Mouse (Mus musculus): ENCODE results near the gene Foxn4. TPM values are rescaled to one million over a fixed set of nuclear protein-coding genes. Genes with fewer than 3 reads are reported as not detected.

Gene Foxn4
- total RNA-seq, 2 experiments from 2014 or later, result not detected

- DNase-seq, result no peak
- intact Hi-C loops (cut with DNase I), result no loop called here
Observed at GRCm38 (mm10) chr5:114282346-114282745, 8.7 kb upstream of the Foxn4 start.

GRCm38 (mm10) chr5:114279382-114280143, 6.0 kb upstream of the Foxn4 start:
- intact Hi-C loops (cut with DNase I), result no loop called here
- no peak for DNase-seq

GRCm38 (mm10) chr5:114275991-114276390, 2.4 kb upstream of the Foxn4 start:
- intact Hi-C loops (cut with DNase I), result no loop called here
- no peak for DNase-seq

- intact Hi-C loops (cut with DNase I), result no loop called here
- no peak for DNase-seq
Observed at GRCm38 (mm10) chr5:114275339-114275738, 1.7 kb upstream of the Foxn4 start.

- intact Hi-C loops (cut with DNase I), result no loop called here
- DNase-seq, result no peak
Observed at GRCm38 (mm10) chr5:114269984-114270383, 3.6 kb downstream of the Foxn4 start.

- DNase-seq, result no peak
- intact Hi-C loops (cut with DNase I), result no loop called here
Observed at GRCm38 (mm10) chr5:114269499-114269898, 4.1 kb downstream of the Foxn4 start.

GRCm38 (mm10) chr5:114268646-114269045, 5.0 kb downstream of the Foxn4 start:
- no peak for DNase-seq
- intact Hi-C loops (cut with DNase I), result no loop called here

GRCm38 (mm10) chr5:114264791-114265190, 8.8 kb downstream of the Foxn4 start:
- intact Hi-C loops (cut with DNase I), result no loop called here
- no peak for DNase-seq

- intact Hi-C loops (cut with DNase I), result no loop called here
- no peak for DNase-seq
Observed at GRCm38 (mm10) chr5:114264030-114264459, 9.6 kb downstream of the Foxn4 start.

GRCm38 (mm10) chr5:114261494-114261893, 12.1 kb downstream of the Foxn4 start:
- intact Hi-C loops (cut with DNase I), result no loop called here
- DNase-seq, result no peak

- DNase-seq, result no peak
- intact Hi-C loops (cut with DNase I), result no loop called here
Observed at GRCm38 (mm10) chr5:114259495-114259894, 14.1 kb downstream of the Foxn4 start.

- intact Hi-C loops (cut with DNase I), result loop anchor here (1.0 kb wide), 1 partner anchor 61 kb away; no protein-coding TSS in a partner anchor
Observed at GRCm38 (mm10) chr5:114248174-114248589, 25.4 kb downstream of the Foxn4 start.

GRCm38 (mm10) chr5:114246465-114246864, 27.1 kb downstream of the Foxn4 start:
- intact Hi-C loops (cut with DNase I), result no loop called here
- DNase-seq, result no peak

More at GRCm38 (mm10) chr5:114248174-114248589, 25.4 kb downstream of the Foxn4 start:
- DNase-seq, result peak; percentile 76 to 86

GRCm38 (mm10) chr5:114239737-114240136, 33.9 kb downstream of the Foxn4 start:
- DNase-seq, result no peak

GRCm38 (mm10) chr5:114238924-114239323, 34.7 kb downstream of the Foxn4 start:
- intact Hi-C loops (cut with DNase I), result no loop called here
- DNase-seq, result no peak

More at GRCm38 (mm10) chr5:114239737-114240136, 33.9 kb downstream of the Foxn4 start:
- intact Hi-C loops (cut with DNase I), result no loop called here

- intact Hi-C loops (cut with DNase I), result no loop called here
- DNase-seq, result no peak
Observed at GRCm38 (mm10) chr5:114228901-114229300, 44.7 kb downstream of the Foxn4 start.

- intact Hi-C loops (cut with DNase I), result no loop called here
- no peak for DNase-seq
Observed at GRCm38 (mm10) chr5:114226051-114226450, 47.6 kb downstream of the Foxn4 start.

GRCm38 (mm10) chr5:114218771-114219170, 54.8 kb downstream of the Foxn4 start:
- intact Hi-C loops (cut with DNase I), result no loop called here
- no peak for DNase-seq

- no peak for DNase-seq
- intact Hi-C loops (cut with DNase I), result no loop called here
Observed at GRCm38 (mm10) chr5:114213183-114213582, 60.4 kb downstream of the Foxn4 start.

- intact Hi-C loops (cut with DNase I), result no loop called here
Observed at GRCm38 (mm10) chr5:114206158-114206557, 67.4 kb downstream of the Foxn4 start.

More at GRCm38 (mm10) chr5:114206158-114206557, 67.4 kb downstream of the Foxn4 start:
- DNase-seq, result no peak
